Mouse (Mus musculus): ENCODE measurements at regions not wholly inside any gene's neighbourhood (a gene's known extent, or its start where the extent isn't known, plus 50 kb on each side); places are given as distances from the start of the nearest gene placed in this dataset.
A peak's percentile ranks its signal among the peaks of the same experiment; 100 is the strongest.

- no peak for ATAC-seq
- Histone ChIP-seq H3K9me3 (ENCODE audit: low read length) (no peaks in the 10 kb centered on the region), H3K9ac (replicated peaks; ENCODE audit: low read length) (no peak overlapping the region), H3K27me3 (ENCODE audit: insufficient read depth, low read length) (no peaks in the 10 kb centered on the region), H3K4me2 (ENCODE audit: low read depth, low read length) (no peak overlapping the region), H3K4me3 (ENCODE audit: low read length) (no peak overlapping the region), H3K27ac (no peak overlapping the region), H3K4me1 (ENCODE audit: insufficient read depth, low read length) (no peaks in the 10 kb centered on the region), H3K36me3 (ENCODE audit: insufficient read depth, low read length) (no peaks in the 10 kb centered on the region)
- 51% methylated on average over 9 of the region's 9 CpGs for WGBS
- DNase-seq (ENCODE audit: low spot score) = peak; percentile 8
- no peak for TF ChIP-seq CTCF (IDR thresholded peaks at IDR 0.05; ENCODE audit: low read depth)
Measured at GRCm38 (mm10) chr2:19064560-19065362, 66.6 kb downstream of the 4930426L09Rik start.

GRCm38 (mm10) chr2:19065511-19065910 is 67.4 kb downstream of the 4930426L09Rik start:
- no peak for ATAC-seq
- no peak overlapping the region for H3K9ac ChIP-seq (replicated peaks; ENCODE audit: low read length)
- no peaks in the 10 kb centered on the region for H3K4me1 ChIP-seq (ENCODE audit: insufficient read depth, low read length)
- no peak for DNase-seq (ENCODE audit: low spot score)
- H3K4me3 ChIP-seq (ENCODE audit: low read length) = no peak overlapping the region
- no peaks in the 10 kb centered on the region for H3K9me3 ChIP-seq (ENCODE audit: low read length)
- H3K27me3 ChIP-seq (ENCODE audit: insufficient read depth, low read length) = no peaks in the 10 kb centered on the region
- TF ChIP-seq CTCF (IDR thresholded peaks at IDR 0.05; ENCODE audit: low read depth) = no peak
- WGBS = 81% methylated on average over 1 of the region's 1 CpGs
- no peaks in the 10 kb centered on the region for H3K36me3 ChIP-seq (ENCODE audit: insufficient read depth, low read length)
- H3K27ac ChIP-seq = no peak overlapping the region
- H3K4me2 ChIP-seq (ENCODE audit: low read depth, low read length) = no peak overlapping the region

GRCm38 (mm10) chr2:19068161-19068560 is 70.0 kb downstream of the 4930426L09Rik start:
- Histone ChIP-seq H3K27ac (no peak overlapping the region), H3K4me1 (ENCODE audit: insufficient read depth, low read length) (no peaks in the 10 kb centered on the region), H3K9ac (replicated peaks; ENCODE audit: low read length) (no peak overlapping the region), H3K4me3 (ENCODE audit: low read length) (no peak overlapping the region), H3K36me3 (ENCODE audit: insufficient read depth, low read length) (no peaks in the 10 kb centered on the region), H3K9me3 (ENCODE audit: low read length) (no peaks in the 10 kb centered on the region), H3K4me2 (ENCODE audit: low read depth, low read length) (no peak overlapping the region), H3K27me3 (ENCODE audit: insufficient read depth, low read length) (no peaks in the 10 kb centered on the region)
- 93% methylated on average over 1 of the region's 1 CpGs for WGBS
- no peak for TF ChIP-seq CTCF (IDR thresholded peaks at IDR 0.05; ENCODE audit: low read depth)
- no peak for DNase-seq (ENCODE audit: low spot score)
- ATAC-seq = no peak

GRCm38 (mm10) chr2:19083816-19084215 is 85.7 kb downstream of the 4930426L09Rik start:
- no peaks in the 10 kb centered on the region for H3K36me3 ChIP-seq (ENCODE audit: insufficient read depth, low read length)
- H3K4me2 ChIP-seq (ENCODE audit: low read depth, low read length) = no peak overlapping the region
- no peaks in the 10 kb centered on the region for H3K9me3 ChIP-seq (ENCODE audit: low read length)
- TF ChIP-seq CTCF (IDR thresholded peaks at IDR 0.05; ENCODE audit: low read depth) = no peak
- no peak overlapping the region for H3K9ac ChIP-seq (replicated peaks; ENCODE audit: low read length)
- H3K4me1 ChIP-seq (ENCODE audit: insufficient read depth, low read length) = no peaks in the 10 kb centered on the region
- ATAC-seq (no peak), DNase-seq (ENCODE audit: low spot score) (no peak)
- no peaks in the 10 kb centered on the region for H3K27me3 ChIP-seq (ENCODE audit: insufficient read depth, low read length)
- H3K27ac ChIP-seq = no peak overlapping the region
- no peak overlapping the region for H3K4me3 ChIP-seq (ENCODE audit: low read length)
- 83% methylated on average over 3 of the region's 3 CpGs for WGBS

GRCm38 (mm10) chr2:19085105-19085504 is 87.0 kb downstream of the 4930426L09Rik start:
- no peak for ATAC-seq
- H3K36me3 ChIP-seq (ENCODE audit: insufficient read depth, low read length) = no peaks in the 10 kb centered on the region
- H3K27ac ChIP-seq = no peak overlapping the region
- no peaks in the 10 kb centered on the region for H3K9me3 ChIP-seq (ENCODE audit: low read length)
- DNase-seq (ENCODE audit: low spot score) = no peak
- H3K4me3 ChIP-seq (ENCODE audit: low read length) = no peak overlapping the region
- no peak overlapping the region for H3K4me2 ChIP-seq (ENCODE audit: low read depth, low read length)
- H3K9ac ChIP-seq (replicated peaks; ENCODE audit: low read length) = no peak overlapping the region
- no peaks in the 10 kb centered on the region for H3K4me1 ChIP-seq (ENCODE audit: insufficient read depth, low read length)
- 93% methylated on average over 4 of the region's 4 CpGs for WGBS
- H3K27me3 ChIP-seq (ENCODE audit: insufficient read depth, low read length) = no peaks in the 10 kb centered on the region
- TF ChIP-seq CTCF (IDR thresholded peaks at IDR 0.05; ENCODE audit: low read depth) = no peak

GRCm38 (mm10) chr2:19086167-19086566 is 88.0 kb downstream of the 4930426L09Rik start:
- Histone ChIP-seq H3K27ac (no peak overlapping the region), H3K4me1 (ENCODE audit: insufficient read depth, low read length) (no peaks in the 10 kb centered on the region)
- no peak for TF ChIP-seq CTCF (IDR thresholded peaks at IDR 0.05; ENCODE audit: low read depth)

GRCm38 (mm10) chr2:19086621-19087020 is 88.5 kb downstream of the 4930426L09Rik start:
- Histone ChIP-seq H3K36me3 (ENCODE audit: insufficient read depth, low read length) (no peaks in the 10 kb centered on the region), H3K9ac (replicated peaks; ENCODE audit: low read length) (no peak overlapping the region), H3K27ac (no peak overlapping the region), H3K4me3 (ENCODE audit: low read length) (no peak overlapping the region), H3K27me3 (ENCODE audit: insufficient read depth, low read length) (no peaks in the 10 kb centered on the region), H3K4me2 (ENCODE audit: low read depth, low read length) (no peak overlapping the region), H3K4me1 (ENCODE audit: insufficient read depth, low read length) (no peaks in the 10 kb centered on the region), H3K9me3 (ENCODE audit: low read length) (no peaks in the 10 kb centered on the region)
- TF ChIP-seq CTCF (IDR thresholded peaks at IDR 0.05; ENCODE audit: low read depth) = no peak
- no peak for ATAC-seq
- no peak for DNase-seq (ENCODE audit: low spot score)
- 87% methylated on average over 6 of the region's 6 CpGs for WGBS

More at GRCm38 (mm10) chr2:19086167-19086566, 88.0 kb downstream of the 4930426L09Rik start:
- 81% methylated on average over 2 of the region's 2 CpGs for WGBS
- no peak overlapping the region for H3K4me3 ChIP-seq (ENCODE audit: low read length)
- ATAC-seq (no peak), DNase-seq (ENCODE audit: low spot score) (no peak)
- H3K4me2 ChIP-seq (ENCODE audit: low read depth, low read length) = no peak overlapping the region
- no peaks in the 10 kb centered on the region for H3K27me3 ChIP-seq (ENCODE audit: insufficient read depth, low read length)
- H3K9ac ChIP-seq (replicated peaks; ENCODE audit: low read length) = no peak overlapping the region
- no peaks in the 10 kb centered on the region for H3K36me3 ChIP-seq (ENCODE audit: insufficient read depth, low read length)
- H3K9me3 ChIP-seq (ENCODE audit: low read length) = no peaks in the 10 kb centered on the region
